Mouse (Mus musculus): ENCODE measurements around the gene Fam98c.
A peak's percentile ranks its signal among the peaks of the same experiment; 100 is the strongest.
"Not testable (repeated sequence)": the region's sequence is repeated elsewhere in the genome, so short reads cannot be mapped to it uniquely, and the experiment has no call there.

Gene Fam98c

DNA sequence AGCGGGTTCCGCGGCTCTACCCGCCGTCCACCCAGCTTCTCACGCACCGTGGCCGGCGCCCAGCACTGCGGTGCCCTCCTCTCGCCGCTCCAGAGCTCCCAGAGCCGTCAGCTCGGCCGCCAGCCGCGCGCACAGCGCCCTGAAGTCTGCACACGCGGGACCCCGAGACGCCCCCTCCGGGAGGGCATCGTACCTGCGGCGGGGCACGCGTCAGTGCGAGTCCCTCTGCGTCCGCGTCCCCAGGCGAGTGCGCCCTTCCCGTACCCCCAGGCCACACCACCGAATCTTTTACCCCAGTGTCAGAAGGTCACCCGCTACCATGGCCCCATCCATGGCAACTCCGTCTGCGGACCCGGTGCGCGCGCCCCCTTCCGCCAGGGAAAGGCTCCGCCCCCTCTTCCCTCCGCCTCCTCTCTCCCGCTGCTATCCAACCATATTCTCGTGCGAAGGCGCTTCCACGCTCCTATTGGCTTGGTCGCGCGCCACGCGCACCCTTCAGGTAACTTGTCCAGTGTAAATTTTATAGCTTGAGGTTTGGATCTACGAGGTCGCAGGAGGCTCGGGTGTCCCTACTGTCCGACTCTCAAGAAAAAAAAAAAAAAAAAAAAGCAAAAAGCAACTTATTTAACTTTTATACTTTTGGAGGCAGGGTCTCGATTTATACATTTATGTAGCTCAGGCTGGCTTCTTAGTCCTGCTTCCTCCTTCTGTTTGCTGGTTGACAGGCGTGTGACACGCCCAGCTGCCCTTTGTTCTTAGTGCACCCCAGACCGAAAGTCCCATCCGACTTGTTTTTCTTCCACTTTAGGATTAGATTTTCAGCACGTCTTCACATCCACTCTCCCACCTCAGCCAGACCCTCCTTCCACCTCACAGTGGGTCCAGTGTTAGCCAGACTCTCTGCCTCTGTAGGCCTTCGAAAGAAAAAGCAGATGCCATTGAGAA lies at the start of gene Fam98c:
Fam98c (minus strand) TSS at position 397 of the 945 bp plus-strand sequence.
- peak; percentile 83 for DNase-seq (ENCODE audit: extremely low read depth, insufficient read length, low spot score)

DNA sequence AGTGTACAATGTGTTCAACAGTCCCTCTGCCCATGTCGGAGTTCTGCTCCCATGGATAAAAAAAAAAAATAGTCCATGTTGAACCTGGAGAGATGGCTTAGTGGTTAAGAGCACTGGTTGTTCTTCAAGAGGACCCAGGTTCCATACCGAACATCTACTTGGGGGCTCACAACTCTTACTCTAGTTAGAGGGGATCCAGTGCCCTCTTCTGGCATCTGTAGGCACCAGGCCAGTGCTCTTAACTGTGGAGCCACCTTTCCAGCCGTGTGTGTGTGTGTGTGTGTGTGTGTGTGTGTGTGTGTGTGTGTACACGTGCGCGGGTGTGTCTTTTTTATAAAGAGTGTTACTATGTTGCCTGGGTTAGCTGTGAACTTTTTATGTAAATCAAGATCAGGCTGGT lies 46.5 kb upstream of the Fam98c start:
- no peak for DNase-seq (ENCODE audit: extremely low read depth, insufficient read length, low spot score)

DNA sequence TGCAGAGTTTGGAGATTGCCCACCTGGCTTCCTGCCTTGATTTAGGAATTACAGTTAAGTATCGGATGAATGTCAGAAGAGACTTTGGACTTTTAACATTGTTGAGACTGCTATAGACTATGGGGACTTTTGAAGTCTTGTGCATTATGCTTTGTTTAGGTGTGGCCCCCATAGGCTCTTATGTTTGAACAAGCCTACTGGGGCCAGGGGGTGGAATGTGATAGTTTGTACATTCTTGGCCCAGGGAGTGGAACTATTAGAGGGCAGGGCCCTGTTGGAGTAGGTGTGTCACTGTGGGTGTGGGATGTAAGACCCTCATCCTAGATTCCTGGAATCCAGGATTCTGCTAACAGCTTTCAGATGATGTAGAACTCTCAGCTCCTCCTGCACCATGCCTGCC lies 38.2 kb upstream of the Fam98c start:
- DNase-seq (ENCODE audit: extremely low read depth, insufficient read length, low spot score), result not testable (repeated sequence)

DNA sequence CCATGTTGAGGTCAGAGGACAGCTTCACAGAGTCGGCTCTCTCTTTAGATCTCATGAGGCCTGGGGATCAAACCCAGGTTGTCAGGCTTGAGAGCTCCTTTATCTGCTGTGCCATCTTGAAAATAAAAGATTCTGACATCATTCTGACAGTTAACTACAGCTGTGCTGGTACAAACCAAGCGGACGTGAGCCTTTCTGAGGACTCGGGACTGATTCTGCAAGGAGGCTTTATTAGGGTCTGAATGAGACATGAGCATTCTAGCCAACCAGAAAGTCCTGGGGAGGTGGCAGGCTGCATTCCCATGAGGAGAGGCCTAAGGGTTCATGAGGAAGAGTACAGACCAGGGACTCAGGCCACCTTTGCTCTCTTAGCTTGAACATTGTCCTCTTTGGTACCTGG lies 25.3 kb upstream of the Fam98c start:
- DNase-seq (ENCODE audit: extremely low read depth, insufficient read length, low spot score), result not testable (repeated sequence)

DNA sequence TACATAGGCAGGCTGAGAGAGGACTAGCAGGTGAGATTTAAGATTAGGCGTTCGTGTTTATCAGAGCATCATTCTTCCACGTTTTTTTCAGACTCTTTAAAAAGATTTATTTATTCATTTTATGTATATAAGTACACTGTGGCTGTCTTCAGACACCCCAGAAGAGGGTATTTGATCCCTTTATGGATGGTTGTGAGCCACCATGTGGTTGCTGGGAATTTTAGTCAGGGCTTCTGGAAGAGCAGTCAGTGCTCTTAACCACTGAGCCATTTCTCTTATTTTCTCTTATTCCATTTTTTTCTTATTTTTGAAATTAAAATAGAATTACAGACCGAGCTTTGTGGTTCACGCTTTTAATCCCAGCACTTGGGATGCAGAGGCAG lies 24.8 kb upstream of the Fam98c start:
- DNase-seq (ENCODE audit: extremely low read depth, insufficient read length, low spot score), result no peak

DNA sequence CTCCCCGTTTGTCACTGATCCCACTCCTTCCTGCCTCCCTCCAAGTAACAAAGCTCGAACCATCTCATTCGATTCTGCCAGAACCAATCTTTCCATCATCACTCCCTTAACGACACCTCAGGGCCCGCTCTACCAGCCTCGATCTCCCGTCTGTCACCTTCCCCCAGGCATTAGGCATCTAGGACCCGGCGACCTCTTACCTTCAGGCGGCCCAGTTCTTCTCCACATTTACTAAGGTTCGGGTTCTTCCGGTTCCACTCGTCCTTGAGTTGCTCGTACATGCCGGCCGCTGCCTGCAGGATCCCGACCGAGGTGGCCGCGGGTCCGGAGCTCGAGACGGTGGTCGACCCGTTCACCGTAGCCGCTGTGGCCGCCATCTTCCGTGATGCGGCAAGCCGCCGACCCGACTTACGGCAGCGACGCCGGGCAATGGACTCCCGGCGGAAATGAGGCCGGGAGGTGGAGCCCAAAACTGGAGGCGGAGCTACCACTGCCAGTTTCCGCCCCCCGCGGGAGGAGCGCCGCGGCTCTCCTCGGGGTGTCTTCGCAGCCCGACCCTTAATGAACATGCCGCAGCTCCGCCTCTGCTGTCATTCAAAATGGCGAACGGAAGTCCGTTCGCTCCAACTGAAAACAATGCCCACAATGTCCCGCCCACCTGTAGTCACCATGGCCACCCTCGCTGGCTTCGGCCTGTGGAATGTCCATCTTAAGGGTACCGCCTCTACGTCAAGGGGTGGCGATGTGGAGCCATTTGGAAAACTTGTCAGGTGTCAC lies 24.2 kb upstream of the Fam98c start, which contains the start of gene Psmd8:
Psmd8 (minus strand) TSS at position 625 of the 777 bp plus-strand sequence.
- peak; percentile 99 for DNase-seq (ENCODE audit: extremely low read depth, insufficient read length, low spot score)

DNA sequence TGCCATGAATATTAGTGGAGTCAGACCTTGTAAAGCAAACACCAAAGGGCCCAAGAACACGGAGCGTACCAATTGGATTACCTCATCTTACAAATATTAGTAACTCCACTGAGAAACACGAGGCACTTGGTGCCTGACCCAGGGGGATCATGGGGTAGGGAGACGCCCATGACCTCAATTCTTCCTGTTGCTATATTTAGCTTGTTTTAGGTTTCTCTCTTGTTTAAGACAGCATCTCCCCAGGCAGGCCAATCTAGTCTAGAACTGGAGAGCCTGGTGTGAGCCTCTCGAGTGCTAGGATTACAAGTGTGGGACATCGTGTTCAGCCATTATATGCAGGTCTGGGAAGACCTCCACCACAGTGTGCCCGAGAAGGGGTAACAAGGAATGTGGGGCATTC lies 23.3 kb upstream of the Fam98c start:
- peak; percentile 54 for DNase-seq (ENCODE audit: extremely low read depth, insufficient read length, low spot score)

DNA sequence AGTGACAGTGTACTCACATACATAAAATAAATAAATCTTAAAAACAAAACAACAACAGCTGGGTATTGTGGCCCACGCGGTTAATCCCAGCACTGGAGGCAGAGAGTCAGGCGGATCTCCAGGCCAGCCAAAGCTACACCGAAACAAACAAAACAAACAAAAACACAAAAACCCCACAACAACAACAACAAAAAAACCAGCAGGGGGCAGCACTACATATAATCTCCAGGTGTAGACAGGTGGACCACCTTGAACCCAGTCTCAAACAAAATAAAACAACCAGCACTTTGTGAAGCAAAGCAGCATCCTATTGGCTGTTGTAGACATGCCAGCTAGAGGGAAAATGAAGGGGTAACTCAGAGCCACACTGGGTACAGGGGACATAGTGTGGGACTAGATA lies 22.1 kb upstream of the Fam98c start:
- no peak for DNase-seq (ENCODE audit: extremely low read depth, insufficient read length, low spot score)

DNA sequence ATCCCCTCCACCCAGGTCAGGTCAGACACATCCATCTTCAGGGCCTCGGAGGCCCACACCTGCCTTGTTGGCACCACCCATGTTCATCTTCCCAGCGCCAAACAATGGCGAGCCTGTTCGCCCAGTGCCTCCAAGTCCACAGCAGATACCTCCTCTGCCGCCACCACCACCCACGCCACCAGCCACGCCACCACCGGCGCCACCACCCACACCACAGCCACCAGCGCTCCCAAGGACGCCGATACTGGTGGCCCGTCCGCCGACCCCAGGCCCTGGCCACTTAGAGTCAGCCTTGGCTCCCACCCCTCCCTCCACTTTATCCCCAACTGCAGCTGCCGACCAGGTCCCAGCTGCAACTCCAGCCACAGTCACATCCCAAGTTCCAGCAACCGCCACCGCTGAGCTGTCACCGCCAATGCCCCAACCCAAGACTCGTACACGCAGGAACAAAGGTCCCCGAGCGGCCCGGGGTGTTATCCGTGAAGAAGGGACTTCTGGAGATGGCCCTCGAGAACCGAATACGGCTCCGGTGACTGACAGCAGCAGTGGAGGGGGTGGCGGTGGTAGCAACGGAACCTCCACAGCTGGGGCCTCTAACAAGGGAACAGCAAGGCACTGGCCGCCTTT lies 16.5 kb upstream of the Fam98c start:
- peak; percentile 28 for DNase-seq (ENCODE audit: extremely low read depth, insufficient read length, low spot score)

DNA sequence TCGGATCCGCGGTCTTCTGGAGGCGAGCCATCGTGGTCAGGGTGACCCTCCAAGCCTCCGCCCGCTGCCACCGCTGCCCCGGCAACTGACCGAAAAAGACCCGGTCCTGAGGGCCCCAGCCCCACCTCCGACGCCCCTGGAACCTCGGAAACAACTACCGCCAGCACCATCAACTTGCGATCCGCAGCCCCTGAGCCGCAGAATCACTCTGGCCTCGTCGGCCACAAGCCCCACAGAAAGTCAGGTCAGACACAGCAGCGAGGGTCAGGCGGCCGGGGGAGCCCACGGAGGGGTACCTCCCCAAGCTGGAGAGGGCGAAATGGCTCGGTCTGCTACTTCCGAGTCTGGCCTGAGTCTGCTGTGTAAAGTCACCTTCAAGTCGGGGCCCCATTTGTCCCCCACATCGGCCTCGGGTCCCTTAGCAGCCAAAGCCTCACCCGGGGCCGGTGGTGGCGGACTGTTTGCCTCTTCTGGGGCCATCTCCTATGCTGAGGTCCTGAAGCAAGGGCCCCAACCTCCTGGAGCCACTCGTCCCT lies 15.6 kb upstream of the Fam98c start:
- DNase-seq (ENCODE audit: extremely low read depth, insufficient read length, low spot score), result peak; percentile 28

DNA sequence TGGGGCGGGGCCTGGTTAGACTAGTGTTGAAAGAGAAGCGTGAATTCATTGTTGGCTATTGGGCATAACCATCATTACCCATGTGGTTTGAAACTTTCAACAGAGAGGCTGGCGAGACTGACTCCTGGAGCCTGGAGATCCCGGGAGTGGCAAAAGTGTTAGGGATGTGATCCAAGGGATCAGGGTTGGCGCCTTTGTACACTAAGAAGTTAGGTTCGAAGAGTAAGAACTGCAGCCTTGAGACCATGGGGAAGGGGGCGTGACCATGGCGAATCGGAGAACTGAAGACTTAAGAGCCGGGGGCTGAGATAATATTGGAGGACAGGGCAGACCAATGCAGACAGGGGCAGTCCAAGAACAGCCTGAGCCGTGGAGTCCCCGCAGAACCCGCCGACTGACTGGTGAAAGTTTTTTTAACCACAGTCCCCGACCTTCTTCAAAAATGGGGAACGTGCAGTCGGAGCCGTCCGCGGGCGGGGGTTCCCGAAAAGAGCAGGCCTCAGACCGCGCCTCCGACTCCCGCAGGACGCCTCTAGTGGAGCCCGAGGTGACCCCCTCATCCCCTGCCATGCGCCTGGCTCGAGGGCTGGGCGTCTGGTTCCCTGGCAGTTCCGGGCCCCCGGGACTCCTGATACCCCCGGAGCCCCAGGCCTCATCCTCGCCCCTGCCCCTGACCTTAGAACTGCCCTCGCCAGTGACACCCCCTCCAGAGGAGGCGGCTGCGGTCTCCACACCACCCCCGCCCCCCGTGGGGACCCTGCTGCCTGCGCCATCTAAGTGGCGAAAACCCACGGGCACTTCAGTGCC lies 14.9 kb upstream of the Fam98c start:
- DNase-seq (ENCODE audit: extremely low read depth, insufficient read length, low spot score), result no peak

DNA sequence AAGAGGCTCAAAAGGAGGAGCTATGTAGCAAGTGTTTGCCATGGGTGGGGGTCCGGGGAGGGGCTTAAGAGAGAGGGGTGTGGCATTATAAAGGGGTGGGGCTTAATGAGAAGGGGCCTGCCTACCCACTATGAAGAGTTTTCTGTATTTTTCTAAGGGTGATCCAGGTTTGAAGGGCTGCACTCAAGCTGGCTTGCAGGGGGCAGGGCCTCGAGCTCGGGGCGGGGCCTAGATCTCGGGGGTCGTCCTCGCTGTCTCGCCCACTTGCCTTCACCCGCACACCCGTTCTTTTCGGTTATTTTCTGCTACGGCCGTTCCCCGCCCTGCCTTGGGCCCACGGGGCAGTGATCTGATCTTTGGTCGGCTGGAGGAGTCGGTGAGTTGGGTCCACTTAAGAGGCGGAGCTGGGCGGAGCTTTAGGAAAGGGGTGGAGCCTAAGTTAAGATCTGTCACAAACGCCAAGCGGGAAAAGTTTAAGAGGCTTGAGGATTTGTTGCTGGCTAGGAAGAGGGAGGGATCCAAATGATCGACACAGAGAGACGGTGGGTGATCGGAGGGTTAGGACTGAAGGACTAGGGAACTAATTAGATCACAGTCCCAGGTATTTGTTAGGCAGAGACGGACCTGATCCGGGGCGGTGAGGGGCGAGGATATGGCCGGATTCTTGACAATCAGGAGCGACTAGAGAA lies 14.2 kb upstream of the Fam98c start, which contains the start of the genes Ggn and Spred3:
Ggn (plus strand) TSS at position 145 of the 689 bp plus-strand sequence.
Spred3 (minus strand) TSS at position 346 of the 689 bp plus-strand sequence.
- peak; percentile 91 for DNase-seq (ENCODE audit: extremely low read depth, insufficient read length, low spot score)

DNA sequence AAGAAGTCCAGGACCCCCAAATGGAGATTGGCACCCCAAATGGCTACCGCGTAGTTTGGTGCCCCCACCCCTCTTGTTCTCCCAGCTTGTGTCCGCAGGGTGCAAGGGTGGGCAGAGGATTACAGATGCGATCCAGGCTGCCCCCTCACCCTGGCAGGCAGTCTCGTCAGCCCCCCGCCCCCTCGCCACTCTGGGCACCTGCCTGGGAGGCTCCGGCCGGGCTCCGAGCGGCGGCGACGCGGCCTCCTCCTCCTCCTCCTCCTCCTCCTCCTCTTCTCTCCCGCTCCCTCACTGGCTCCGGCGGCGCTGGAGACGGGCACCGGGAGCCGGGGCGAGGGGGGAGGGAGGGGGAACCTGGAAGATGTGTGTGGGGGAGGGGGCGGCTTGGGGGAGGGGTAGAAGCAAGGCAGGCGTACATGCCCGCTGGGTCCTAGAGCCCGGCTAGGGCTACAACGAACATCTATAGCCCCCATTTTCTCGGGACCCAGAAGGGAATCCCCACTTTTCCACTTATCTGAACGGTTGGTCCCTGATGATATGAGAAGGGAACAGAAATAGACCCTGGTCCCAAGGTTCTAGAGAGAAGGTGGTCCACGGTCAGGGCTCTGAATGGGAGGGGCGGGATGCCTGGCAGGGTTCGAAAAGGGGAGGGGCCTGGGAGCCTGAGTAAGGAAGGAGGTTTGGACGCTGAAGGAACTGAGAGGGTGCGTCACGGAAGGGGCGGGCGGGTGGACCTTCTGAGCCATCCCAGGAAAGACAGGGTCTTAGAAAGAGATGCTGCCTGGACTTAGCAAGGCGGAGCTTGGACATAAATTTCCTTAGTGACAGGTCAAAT lies 13.4 kb upstream of the Fam98c start:
- peak; percentile 88 for DNase-seq (ENCODE audit: extremely low read depth, insufficient read length, low spot score)

DNA sequence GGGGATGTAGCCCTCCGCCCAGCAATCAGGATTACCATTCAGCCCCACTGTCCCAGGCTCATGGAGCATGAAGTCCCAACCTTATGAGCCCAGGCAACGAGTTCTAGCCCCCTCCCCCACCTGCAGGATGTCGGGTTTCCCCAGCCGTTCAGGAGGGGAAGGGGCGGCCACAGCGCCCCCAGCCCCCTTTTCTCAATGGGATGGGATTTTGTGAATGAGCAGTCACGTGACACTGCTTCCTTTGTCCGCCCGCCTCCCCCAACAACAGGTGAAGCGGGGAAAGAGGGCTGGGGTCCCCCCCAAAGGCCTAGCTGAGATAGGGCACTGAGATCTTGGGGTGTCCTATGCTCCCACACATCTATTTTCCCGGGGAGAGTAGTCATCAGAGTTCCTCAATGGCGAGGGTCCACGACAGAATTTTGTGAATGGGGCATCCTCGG lies 12.8 kb upstream of the Fam98c start:
- DNase-seq (ENCODE audit: extremely low read depth, insufficient read length, low spot score), result no peak

DNA sequence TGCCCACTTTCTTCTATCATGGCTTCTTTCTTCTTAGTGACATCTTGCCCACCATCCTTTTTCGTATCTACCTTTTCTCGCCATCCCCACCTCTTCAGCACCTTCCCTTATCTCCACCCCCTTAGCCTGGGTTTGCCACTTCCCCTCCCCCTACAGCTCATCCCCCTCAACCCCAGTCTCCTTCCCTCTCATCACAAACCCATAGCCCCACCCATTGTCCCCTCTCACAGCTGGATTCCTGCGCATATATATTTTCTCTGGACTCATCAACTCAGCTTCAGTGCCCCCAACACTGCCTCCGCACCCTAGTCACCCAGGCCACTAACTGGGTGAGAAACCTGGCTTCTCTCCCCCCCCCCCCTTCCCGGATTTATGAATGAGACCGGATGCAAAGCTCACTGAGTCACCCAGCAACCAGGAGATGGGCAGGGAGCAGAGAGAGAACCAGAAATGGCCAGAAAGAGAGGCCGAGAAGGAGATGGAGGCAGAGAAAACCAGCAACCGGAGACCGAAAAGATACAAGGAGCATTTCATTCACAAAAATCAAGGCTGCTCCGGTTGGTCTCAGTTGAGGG lies 12.2 kb upstream of the Fam98c start:
- DNase-seq (ENCODE audit: extremely low read depth, insufficient read length, low spot score), result peak; percentile 34

DNA sequence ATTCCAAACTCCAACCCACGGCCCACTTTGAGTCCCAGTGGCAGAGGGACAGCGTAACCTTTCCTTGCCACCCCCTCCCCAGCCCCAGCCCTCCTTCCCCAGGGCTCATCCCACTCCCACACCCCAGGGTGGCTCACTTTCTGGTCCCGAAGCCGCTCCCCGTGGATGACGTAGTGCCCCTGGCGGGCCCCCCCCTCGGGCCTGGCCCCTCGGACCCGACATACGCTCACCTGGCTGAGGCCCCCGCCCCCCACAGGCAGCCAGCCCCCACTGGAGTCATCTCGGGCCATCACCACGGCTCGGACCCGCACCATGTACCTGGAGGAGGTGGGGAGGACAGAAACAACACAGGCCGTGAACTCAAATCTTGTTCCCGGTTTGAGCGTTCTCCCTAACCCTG lies 11.6 kb upstream of the Fam98c start:
- no peak for DNase-seq (ENCODE audit: extremely low read depth, insufficient read length, low spot score)

DNA sequence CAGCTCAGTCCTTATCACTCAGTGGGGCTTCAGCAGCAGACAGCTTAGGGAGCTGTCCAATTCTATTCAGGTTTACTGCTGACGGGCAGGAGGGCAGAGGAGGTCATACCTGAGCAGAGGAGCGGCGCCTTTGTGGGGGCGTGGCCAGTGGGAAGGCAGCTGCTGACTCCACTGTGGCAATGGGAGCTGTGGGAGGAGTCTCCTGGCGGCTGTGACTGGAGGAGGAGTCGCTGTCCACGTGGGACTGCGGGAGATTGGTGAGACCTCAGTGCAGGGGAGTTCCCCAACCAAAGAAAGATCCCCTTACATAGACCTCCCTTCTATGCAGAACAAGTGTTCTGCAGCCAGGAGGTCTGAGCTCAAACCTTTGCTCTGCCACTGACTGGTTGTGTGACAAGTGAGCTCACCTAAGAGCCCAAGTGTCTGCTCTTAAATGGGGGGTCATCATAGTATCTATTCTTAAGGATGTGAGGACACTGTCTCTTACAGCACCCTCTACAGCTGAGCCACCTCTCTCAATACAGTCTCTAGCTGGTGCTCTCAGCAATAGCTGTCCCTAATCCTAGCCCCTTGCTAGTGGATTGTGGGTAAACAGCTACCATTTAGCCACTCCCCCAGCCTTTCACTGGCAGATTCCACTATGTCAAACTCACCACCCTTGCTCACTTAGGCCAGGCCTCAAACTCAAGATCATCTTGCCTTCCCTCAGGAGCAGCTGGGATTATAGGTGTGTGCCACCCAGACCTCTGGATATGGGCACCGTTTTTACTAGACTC lies 6.9 kb upstream of the Fam98c start:
- DNase-seq (ENCODE audit: extremely low read depth, insufficient read length, low spot score), result no peak
